Mouse (Mus musculus): ENCODE measurements at regions not wholly inside any gene's neighbourhood (a gene's known extent, or its start where the extent isn't known, plus 50 kb on each side); places are given as distances from the start of the nearest gene placed in this dataset.

DNA sequence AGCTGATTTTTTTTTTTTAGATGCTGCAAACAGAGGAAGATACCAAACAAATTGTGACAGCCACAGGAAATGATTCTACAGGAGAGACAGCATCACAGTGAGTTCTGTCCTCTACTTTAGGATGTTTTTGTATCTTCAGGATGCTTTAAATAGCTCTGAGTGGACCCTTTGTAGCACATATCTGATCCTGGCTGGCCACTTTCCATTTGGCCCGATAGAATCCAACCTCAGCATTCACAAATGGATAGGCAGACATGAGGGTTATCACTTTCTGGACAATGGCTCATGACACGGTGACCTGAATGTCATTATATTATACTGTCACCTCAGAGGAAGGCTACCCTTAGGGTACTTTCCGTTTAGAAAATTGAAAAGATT, 379.3 kb downstream of the Gm10295 start:
- no peak for DNase-seq (ENCODE audit: low spot score)

DNA sequence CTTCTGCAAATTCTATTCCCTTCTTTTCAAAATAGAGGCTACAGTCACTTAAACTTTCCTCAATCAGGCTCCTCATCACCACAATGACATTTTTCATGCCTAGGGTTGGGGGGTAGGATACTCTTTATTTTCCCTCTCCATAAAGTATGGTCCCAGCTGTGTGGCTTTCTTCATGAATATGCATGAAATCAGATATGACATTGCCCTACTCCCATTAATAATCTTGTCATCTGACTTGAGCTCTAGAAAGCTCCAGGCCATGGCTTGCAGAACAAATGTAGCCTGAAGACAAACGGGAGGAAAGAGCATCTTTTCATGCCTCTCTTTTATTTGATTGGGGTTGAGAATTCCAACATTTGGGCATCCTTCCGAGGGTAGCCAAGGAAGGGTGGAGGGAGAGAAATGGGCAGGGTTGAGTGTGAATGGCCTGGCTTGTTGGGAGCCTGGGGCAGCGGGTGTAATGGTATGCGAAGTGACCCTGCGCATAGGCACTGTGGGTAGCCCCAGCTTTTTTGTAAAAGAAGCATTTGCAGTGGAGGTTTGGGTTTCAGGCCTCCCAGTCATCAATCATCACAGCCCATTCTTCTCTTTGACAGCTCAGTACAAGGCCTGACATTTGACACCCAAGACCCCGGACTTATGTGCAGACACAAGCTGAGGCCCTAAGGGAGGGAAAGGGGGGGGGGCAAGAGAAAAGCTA, 379.8 kb downstream of the Gm10295 start:
- DNase-seq (ENCODE audit: low spot score) = peak; percentile 89

- no peak for DNase-seq (ENCODE audit: low spot score)
These were observed 398.8 kb downstream of the Gm10295 start for GRCm38 (mm10) chr7:70952318-70952959.

GRCm38 (mm10) chr7:70948281-70948680, 403.0 kb downstream of the Gm10295 start:
- DNase-seq (ENCODE audit: low spot score) = no peak

- DNase-seq (ENCODE audit: low spot score) = no peak
These were observed 405.0 kb downstream of the Gm10295 start for GRCm38 (mm10) chr7:70946260-70946659.

- peak; percentile 68 for DNase-seq (ENCODE audit: low spot score)
These were observed 420.4 kb downstream of the Gm10295 start for GRCm38 (mm10) chr7:70930911-70931310.

DNA sequence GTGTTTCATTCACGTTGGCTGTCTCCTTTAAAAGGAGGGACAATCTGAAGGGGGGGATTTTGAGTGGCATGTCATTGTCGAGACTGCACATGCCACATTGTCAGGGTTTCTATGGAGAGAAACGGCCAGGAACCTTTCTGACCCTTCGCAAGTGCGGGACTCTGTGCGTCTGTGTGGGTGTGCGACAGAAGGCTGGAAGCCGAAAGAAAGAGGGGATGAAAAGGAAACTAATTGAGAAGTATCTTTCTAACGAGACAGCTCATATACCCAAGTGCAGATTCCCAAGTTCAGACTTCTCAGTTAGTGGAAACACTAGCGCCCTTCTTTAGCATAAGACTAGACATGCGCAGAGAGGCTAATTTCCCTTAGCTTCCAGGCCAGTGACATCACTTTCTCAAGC, 421.4 kb downstream of the Gm10295 start:
- DNase-seq (ENCODE audit: low spot score) = peak; percentile 85

GRCm38 (mm10) chr7:70928001-70928400, 423.3 kb downstream of the Gm10295 start:
- peak; percentile 24 for DNase-seq (ENCODE audit: low spot score)

DNA sequence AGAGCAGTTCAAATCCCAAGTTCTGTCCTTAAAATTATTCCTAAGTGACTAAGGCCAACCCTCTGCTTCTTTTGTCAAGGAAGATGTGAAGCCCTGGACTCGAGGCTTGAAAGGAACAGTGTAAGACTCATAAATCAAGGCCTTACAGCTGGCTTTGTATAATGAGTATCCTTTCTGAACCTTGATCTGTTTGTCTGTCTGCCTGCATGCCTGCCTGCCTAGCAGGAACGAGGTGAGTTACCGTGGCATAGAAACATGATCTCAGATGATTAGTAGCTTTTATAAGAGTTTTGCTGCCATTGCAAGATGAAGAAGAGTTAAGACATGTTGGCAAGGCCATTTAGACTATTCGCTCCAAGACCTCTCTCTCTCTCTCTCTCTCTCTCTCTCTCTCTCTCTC, 434.3 kb downstream of the Gm10295 start:
- DNase-seq (ENCODE audit: low spot score) = no peak

- peak; percentile 59 for DNase-seq (ENCODE audit: low spot score)
These were observed 442.4 kb downstream of the Gm10295 start for GRCm38 (mm10) chr7:70908921-70909320.

- DNase-seq (ENCODE audit: low spot score) = no peak
These were observed 459.6 kb downstream of the Gm10295 start for GRCm38 (mm10) chr7:70891700-70892099.

DNA sequence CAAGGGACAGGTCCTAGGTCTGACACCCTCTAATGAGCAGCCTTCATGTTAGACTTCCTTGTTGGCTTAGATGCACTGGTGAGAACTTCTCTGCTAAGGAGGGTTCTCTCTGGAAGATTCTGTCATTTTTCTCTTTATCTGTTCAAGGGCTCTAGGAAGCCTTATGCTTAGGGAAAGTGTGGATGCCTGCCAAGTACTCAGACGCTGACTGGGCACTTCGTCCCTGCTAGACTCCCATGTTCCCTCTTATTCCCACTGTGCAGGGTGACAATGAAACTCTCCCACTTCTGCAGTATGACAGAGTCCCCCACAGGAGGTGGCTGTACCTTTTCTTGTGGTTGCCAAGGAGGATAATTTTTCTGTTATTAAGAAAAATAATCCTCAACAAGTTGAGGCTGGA, 470.8 kb downstream of the Gm10295 start:
- DNase-seq (ENCODE audit: low spot score) = no peak

DNA sequence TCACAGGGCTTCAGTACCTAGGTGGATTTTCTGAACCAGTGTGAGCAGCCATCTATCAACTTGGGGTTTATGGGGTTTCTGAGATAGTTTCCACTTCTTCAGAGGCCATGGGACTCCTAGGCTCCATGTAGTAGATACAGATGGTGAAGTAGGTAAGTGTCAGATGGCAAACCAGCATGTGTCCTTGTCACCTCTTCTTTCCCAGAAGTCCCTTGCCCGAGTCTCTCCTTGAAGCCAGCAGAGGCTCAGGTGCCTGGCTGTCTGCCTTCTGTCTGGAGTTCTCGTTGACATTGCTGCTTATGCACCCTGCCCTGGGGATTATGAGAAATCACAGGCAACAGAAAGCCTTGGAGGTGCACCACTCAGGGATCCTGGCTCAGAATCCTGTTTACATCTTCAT, 476.9 kb downstream of the Gm10295 start:
- no peak for DNase-seq (ENCODE audit: low spot score)

DNA sequence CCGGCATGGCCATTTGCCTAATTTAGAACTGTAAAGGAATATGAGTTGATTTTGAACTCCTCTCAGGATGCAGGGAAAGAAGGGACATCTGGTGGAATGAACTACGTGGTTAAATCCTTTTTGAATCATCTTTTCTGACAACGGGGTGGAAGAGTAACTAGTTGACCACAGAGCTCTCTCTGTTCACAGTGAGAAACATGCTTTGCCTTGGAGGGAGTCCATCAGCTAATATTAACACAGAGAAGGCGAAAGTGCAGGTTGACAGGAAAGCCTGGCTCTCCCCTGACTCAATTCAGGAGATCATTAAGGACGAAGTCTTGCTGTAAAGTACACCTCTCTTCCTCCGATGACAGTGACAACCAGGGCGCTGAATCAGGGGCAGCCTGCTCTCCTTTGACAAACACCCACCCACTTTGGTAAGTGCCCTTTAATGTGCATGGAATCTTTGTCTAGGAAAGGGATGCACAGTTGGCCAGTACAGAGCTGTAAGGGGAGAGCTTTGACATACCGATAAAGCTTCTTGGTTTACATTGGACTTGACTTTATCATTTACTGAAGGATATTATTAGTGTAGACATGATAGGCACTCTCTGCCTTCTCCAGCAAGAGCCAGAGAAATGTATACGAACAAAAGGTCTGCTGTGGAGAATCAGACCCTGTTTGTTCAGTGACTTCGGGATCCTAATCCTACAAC, 480.3 kb downstream of the Gm10295 start:
- no peak for DNase-seq (ENCODE audit: low spot score)

- no peak for DNase-seq (ENCODE audit: low spot score)
These were observed 482.2 kb downstream of the Gm10295 start for GRCm38 (mm10) chr7:70869125-70869524.

DNA sequence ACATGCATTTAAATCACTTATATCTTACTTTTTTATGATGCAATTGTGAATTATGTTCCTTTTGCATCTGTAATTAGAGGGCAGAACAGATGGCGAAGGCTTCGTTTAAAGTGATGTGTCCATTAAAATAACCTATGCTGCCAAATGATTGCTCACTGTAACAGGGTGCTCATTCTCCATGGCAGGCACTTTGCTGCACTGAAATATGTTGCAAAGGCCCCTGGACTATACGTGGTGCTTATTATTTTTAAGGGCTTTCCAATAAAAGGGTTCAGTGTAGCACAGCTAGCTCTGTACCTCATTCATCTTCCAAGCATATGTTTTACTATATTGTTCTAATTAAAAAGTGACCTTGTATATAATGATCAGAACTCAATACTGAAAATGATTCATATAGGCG, 491.3 kb downstream of the Gm10295 start:
- no peak for DNase-seq (ENCODE audit: low spot score)

DNA sequence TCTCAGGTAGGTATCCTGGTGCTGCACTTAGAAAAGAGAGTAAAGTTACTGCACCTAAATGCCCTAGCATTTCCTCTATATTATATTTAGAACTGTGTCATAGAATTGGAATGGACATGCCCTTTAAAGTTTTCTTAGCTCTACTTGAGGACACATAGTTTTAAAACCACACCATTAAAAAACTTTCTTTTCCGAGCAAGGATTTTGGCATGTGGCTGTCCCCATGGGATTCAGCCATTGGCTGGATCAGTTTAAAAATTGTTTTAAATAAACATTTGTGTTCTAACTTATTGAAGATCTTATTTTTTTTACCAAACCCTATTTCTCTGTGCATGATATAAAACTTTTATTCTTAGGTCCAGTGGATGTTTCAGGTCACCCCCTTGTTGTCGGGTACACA, 484.2 kb upstream of the Nr2f2 start:
- no peak for DNase-seq (ENCODE audit: low spot score)

- DNase-seq (ENCODE audit: low spot score) = peak; percentile 75
These were observed 481.7 kb upstream of the Nr2f2 start for GRCm38 (mm10) chr7:70848016-70848776.

DNA sequence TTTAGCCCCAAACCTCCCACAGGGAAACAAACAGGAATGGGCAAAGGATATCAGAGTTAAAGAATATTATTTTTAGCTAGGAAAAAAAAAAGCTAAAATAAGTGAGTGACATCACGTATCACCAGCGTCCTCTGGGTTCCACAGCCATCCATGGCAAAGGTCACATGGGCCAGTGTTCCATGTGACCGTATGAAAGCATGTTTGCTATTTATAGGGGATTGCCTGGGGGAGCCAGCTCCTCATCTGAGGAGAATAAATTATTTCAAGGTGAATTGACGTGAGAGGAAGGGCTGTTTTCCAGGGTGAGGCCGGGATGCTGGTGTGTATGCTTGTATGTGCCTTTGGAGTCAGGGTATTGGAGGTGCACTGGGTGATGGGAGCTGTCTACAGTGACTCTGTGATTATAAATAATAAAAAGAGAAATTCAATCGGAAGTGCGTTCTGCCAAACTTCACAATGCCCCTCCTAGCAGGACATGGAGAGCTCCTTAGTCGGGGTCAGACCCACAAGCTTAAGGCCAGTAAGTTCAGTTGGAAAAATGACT, 481.0 kb upstream of the Nr2f2 start:
- peak; percentile 43 for DNase-seq (ENCODE audit: low spot score)

- DNase-seq (ENCODE audit: low spot score) = peak; percentile 91
These were observed 479.5 kb upstream of the Nr2f2 start for GRCm38 (mm10) chr7:70846076-70846475.

DNA sequence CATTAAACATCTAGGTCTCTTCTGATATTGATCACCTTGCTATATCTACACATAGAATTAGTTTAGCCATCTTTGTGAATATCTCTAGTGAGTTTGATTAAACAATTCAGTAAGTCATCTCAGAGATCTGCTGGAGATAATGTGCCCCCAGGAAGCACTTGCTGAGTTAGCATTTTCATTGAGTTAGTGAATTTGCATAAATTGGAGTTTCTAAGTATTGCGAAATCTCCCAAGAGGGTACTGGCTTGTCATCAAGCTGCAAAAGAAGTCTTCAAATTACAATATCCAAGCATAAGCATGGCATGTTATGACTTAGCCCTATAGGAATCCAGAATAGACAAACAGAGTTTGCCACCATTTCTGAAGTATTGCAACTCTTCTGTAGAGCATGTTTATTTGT, 473.6 kb upstream of the Nr2f2 start:
- DNase-seq (ENCODE audit: low spot score) = no peak

GRCm38 (mm10) chr7:70839190-70839589, 472.7 kb upstream of the Nr2f2 start:
- DNase-seq (ENCODE audit: low spot score) = no peak

Measured in embryo, embryonic 10.5 days (tissue).